Mouse (Mus musculus) kidney, adult 9 months (tissue): ENCODE measurements around the gene Msi2.
A peak's percentile ranks its signal among the peaks of the same experiment; 100 is the strongest.

Source experiments
- DNase-seq: peaks from one replicate; pipeline ENCODE4 v3.0.0; 2022

The Msi2 gene

DNA sequence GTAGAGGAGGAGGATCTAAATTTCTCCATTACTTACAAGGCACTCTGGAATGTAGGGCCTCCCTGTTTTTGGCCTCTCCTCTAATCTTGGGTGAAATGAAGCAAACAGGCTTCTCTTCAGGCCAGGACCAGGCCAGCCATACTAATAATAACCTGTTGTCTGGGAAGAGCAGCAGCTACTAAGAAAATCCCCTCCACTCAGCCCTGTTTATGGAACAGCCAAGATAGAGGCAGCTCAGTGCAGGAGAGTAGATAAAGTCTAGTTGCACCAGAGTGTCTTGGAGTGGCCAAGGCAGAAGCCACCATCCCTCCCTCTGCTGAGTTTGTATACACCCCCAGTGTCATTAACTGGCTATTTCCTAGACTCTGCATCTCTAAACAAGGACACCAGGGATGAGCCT lies 247.7 kb downstream of the Msi2 start:
- DNase-seq = no peak

DNA sequence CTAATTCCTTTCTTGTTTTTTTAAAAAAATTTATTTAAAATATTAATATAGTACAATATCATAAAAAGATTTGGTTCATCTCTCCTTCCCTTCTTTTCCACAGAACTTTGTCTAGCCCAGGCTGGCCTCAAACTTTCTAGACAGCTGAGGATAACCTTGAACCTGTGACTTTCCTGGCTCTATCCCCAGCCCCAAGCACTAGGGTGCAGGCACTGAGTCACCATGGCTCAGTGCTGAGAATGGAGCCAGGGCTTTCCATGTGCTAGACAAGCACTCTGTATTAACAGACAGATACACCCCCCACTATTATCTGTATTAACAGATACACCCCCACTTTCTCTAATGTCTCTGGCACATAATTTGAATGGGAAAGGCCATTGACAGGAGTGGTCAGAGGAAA lies 249.3 kb downstream of the Msi2 start:
- DNase-seq = no peak

DNA sequence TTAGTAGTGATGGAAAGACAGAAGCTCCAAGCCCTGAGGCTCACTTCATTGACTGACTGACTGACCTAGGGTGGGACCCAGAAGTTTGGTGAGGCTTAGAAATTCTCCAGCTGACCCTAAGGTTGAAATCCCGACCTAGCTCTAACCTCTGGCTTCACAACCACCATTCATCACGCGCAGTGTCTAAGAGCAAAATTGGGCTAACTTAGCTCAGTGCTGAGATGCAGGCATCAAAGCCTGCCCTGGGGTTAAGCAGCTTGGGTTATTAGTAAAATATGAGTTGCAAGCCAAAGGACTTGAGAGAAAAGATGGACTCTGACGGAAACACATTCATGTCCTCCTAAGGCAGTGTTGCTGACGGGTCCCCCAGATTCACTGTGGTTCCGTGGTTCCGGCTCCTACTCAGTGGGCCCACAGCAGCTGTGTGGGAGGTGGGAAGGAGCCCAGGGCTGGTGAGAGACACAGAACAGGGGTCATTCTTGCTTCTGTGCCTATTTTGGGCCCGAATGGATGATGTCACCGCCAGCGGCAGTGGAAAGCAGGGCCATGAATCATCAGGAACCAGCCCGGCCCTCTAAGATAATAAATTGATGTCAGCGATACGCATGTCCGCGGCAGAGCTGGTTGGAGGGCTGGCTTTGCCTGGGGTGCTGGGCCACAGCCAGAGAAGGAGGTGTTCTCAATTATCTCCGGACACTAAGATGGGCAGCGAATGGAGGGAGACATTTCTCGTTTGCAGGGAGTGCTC lies 250.6 kb downstream of the Msi2 start:
- DNase-seq = peak; percentile 66

DNA sequence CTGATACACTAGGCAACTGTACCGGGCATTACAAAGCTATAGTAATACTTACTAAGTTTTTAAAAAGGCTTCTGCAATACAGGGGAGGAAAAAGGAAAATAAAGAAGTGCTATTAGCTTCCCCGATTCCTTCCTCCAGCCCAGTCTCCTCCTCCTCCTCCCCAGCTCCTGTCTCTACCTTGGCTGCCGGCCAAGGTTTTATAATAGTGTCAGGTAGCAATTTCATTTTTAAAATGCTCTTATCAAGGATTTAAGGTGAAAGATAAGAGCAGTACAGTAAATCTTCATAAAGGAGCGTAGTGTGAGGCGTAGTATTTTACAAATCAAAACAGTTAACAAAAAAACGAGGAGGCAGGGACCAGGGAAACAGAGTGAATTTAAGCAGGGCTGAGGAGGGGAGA lies 254.4 kb downstream of the Msi2 start:
- DNase-seq = no peak

DNA sequence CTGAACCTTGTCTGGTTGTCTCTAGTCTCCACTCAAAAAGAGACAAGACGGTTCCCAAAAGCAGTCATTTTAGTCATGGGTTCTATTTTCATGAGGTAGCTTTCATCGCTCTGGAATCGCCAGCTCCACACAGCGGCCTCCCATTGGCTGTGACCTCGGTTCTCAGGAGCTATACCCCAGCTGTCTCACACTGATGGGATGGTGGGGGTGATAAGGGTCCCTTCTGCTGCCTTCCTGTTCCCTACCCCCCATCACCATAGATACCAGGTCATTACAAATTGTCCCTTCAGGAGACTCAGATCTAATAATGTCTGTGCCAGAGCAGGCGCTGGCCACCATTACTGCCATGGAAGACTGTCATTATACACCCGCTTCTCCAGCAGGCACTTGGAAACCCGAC lies 255.5 kb downstream of the Msi2 start:
- no peak for DNase-seq

DNA sequence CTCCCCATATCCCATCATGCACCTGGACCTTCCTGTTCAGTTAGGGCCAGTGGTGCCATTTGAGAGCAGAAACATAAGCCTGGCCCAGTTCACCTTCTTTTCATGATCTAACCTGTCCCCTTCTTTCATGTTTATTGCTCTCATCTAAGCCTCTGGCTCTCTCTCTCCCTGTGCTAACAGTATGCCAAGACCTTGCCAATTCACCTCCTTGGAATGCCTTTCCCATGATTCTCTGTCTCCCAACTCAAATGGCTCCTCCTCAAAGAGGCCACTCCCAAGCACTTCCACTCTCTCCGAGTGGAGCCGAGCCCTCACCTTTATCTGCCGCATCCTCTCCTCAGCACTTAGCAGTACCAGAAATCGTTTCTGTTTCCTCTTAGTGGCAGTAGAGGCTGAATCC lies 256.7 kb downstream of the Msi2 start:
- no peak for DNase-seq

DNA sequence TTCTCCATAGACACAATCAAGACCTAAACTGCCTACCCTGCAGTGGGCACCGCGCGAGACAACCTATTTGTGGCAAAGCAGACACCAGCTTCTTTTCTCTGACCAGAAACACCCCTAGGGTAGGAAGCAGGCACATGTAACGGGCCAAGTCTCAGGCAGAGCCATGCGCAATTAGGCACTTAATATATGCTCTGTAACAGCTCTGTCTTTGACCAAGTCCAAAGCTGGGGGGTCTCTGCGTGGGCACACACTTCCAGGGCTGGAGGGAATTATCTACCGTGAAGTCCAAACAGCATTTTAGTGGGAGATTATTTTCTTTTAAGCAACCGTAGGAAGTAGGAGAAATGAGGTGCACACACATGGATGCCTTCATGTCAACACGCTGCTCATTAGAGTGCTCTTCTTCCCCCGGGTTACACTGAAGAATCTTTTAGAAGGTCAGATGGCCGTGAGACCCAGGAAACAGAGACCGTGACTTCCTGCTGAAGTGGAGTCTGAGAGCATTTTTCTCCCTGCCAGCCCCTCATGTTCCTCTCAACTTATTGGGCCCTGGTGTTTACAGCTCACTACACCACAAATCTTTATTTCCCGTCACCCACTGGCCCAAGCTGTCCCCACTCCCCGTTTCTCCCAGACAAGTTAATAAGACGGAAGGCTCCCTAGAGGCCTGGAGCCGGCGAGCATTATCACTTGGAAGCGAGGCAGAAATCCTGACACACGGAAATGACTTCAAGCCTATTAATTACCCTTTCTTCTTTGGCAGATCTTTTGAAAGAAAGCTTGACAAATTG lies 258.2 kb downstream of the Msi2 start:
- peak; percentile 59 for DNase-seq

DNA sequence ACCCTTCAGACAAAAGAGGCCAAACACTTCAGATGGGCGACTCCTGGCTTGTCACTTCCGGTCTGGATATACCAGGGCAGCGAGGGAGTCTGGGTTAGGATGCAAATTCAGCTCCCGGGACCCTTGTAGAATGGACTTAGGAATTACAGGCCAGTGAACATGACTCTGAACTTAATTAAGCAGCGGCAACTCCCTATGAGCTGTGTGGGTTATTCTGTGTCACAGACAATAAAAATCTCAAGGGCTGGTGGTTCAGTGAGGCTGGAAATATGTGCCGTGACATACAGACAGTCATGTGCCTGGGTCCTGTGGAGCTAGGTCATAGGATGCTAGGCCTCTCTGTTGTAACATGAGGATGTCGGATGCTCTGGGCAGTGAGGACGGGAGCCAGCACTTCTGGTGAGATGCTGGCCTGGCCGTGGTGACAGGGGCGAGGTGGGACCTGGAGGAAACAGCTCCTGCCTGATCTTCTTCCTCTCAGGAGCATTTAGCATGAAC lies 261.0 kb downstream of the Msi2 start:
- DNase-seq = no peak

DNA sequence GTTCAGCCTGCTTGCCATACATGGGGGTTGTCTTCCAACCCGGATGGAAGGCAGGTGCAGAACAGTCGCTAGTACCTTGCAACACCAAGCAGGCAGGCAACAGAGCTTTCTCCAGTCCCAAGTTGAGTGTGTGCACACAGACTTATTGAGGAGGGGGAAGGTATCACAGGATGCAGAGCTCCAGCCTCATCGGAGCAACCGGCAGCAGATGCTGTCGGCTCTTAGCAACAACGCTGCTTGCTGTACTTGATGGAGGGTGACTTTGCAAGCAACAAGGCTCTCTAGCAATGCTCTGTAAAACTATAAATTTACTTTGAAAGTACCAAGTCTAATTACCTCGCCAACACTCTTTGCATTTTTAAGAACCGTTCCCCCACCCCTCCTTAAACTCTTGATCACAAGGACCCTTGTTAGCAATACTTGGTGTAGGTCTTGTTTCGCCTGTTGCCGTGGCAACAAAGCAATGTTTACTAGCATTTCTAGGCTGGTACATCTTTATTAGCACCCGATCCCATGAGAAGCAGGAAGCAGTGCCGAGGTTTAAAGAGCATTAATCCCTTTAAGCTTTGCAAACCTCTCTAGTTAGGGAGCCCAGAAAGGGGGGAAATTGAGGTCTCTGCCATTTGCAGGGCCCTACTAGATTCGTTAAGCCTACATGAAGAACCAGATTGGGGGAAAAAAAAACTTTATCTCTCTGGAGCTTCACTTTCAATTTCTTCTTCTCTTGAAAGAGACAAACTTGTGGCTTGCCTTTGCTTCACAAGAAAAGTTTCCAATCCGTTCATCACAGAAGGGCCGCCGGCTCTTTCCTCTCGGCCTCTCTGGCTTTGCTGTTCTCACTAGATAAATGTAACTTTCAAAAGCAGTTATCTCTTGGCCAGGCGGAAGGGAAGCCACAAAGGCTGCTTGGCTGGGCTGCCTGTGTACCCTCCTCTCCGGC lies 263.2 kb downstream of the Msi2 start:
- no peak for DNase-seq

DNA sequence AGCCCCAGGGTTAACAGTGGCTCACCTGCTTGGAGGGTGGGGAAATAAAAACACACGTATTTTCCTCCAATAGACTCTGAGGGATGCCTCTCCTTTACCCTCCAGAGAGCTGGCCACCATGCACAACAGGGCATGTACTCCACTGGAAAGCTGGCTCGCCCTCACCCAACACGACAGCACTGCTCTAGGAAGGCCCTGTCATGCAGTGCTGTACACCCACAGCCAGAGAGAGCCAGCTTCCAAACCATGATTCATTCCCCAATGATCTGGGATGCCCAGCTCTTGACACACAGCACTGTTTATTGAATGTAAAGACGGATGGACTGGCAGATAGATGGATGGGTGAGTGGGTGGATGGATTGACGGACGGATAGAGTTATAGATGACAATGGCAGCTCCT lies 269.1 kb downstream of the Msi2 start:
- no peak for DNase-seq

DNA sequence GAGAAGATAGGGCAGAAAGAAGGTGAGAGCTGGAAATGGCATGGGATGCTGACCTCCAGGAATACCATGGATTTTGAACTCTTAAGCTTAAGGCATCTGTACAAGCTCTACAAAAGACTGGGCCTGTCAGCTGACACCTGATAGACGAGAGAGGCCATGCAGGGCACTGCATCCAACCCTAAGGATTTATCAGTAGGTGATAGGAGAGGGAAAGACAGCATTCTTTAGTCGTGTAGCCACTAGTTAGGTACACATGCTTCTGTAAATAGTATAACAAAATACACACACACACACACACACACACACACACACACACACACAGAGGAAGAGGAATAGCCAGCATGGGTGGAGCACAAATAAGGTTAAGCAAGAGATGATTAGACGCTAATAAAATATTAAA lies 269.7 kb downstream of the Msi2 start:
- no peak for DNase-seq

DNA sequence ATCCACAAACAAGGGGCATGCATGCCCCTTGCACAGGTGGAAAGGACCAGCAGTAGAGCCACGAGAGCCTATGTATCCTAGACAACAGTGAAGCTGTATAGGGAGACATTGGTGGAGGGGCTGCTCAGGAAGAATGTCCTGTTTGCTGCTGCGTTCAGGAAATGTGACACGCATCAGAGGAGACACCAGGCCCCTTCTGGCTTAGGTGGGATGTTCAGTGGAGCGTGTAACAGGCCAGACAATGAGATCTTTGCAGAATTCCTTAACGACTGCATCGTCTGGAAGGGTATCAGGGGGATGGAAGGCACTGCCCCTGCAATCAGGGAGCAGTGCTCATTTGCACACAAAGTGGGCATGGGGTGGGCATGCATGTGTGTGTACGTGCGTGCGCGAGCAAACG lies 271.0 kb downstream of the Msi2 start:
- DNase-seq = no peak

DNA sequence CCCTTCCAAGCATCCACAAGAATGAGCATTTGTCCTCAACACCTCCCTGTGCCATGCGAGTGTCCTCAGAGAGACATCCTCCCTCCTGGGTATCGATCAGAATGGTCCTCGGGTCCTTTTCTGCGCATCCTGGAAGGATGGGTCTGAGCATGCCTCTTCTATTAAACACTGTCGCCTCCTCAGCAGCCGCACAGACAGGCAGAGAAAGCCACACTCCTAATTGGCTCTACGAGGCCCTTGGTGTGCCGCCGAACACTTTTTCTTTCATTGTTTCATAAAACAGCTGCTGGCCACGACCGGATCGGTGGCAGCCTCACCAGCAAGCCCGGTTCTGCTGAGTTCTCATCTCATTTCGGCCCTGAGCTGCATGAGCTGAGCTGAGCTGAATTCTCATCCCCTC lies 274.4 kb downstream of the Msi2 start:
- DNase-seq = no peak

DNA sequence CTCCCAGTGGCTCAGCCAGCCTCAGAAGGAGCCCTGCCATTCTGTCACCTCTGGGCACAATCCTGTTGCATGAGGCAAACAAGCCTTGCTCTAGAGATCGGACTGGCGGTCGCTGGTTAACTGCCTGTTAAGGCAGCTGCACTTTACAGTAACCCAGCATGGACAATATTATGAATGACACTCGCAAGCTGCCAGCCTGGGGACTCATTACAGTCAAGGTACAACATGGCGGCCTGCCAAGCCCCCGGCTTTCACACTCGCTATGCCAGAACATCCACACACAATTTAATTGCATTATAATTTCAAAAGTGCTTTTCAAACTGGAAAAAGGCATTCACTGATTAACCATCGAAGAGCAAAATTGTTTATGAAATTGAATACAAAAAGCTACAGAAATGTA lies 275.0 kb downstream of the Msi2 start:
- no peak for DNase-seq

DNA sequence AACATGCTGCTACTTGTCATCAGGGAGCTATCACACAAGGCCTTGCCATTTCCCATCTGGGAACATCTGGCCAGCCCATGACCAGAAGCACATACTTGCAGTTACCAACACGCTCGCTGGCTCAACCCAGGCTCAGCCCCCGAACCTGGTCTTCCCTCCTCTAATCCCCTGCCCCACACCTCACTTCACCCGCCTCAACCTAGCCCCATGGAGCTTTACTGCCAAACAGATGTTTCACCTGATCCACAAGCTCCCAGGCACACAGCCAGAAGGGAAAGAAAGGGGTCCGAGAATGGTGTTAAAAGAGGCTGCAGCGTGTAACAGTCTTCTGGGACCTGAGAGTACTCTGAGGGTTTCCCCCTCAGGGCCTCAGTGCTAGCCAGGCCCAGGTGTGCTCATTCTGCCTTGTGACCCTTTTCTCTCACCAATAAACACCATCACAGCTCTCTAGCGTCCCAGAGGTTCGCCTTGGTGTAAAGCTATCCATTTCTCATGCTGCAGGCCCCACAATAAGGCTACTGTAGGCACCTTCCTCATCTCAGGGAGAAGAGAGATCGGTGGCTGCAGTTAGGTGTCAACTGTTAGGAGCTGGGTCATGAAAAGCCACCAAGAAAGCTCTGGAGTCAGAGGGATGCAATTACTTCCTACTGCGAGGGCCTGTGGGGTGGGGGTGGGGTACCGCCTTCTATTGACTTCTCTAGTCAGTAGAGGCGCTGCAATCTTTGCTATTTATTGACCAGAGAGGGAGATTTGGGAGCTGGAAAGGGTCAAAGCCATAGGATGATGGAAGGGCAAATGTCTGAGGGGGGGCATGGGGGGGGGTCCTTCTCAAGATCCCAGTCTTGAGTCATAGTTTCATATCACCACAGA lies 276.2 kb downstream of the Msi2 start:
- no peak for DNase-seq

DNA sequence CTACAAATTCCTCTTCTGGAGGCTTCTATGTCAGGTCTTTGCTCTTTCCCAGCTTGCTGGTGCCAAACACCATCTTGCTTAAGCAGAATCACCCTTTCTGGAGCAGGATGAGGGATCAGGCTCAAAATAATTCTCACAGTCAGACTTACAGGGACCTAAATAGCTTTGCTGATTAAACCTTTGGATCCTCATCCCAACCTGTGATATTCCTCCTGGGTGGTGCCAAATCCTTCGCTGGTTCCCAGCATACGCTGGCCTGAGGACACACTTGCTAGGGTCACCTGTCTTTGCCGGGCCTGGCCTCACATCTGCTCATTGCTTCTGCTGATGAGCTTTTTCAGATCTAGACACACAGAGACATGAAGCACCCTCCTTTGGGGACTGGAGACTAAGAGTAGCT lies 279.7 kb downstream of the Msi2 start:
- no peak for DNase-seq

DNA sequence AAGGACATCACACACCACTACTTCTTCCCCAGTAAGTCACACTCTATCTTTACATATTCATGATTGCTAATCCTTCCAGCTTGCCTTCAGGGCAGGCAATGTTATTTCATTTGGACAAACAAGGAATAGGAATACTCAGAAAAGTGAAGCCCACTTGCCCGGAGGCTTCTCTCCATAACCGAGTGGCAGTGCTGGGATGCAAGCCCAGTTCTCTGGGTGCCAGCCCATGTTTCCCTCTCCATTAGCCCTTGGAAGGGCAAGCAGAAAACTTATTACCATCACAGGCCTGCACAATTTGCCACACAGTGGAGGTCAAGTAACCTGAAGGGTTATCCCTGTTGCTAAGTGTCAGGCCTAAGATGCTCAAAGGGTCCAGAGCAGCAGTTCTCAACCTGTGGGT lies 281.7 kb downstream of the Msi2 start:
- DNase-seq = peak; percentile 23

DNA sequence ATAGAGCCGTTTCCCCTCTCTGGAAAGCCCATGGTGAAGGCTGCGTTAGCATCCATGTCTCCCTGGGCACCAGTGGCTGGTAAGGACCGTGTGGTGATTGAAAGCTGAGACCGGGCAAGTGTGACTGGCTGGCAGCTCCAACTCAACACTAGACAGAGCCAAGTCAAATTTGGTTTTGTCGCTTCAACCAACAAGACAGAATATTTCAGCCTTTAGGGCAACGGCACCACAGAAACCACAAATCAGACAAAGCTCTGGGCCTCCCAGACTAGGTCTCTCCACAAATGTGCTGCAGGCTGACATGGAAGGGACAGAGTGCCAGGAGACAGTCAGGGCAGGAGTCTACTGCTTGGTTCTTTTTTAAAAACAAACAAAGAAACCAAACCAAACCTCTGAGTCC lies 282.8 kb downstream of the Msi2 start:
- no peak for DNase-seq

DNA sequence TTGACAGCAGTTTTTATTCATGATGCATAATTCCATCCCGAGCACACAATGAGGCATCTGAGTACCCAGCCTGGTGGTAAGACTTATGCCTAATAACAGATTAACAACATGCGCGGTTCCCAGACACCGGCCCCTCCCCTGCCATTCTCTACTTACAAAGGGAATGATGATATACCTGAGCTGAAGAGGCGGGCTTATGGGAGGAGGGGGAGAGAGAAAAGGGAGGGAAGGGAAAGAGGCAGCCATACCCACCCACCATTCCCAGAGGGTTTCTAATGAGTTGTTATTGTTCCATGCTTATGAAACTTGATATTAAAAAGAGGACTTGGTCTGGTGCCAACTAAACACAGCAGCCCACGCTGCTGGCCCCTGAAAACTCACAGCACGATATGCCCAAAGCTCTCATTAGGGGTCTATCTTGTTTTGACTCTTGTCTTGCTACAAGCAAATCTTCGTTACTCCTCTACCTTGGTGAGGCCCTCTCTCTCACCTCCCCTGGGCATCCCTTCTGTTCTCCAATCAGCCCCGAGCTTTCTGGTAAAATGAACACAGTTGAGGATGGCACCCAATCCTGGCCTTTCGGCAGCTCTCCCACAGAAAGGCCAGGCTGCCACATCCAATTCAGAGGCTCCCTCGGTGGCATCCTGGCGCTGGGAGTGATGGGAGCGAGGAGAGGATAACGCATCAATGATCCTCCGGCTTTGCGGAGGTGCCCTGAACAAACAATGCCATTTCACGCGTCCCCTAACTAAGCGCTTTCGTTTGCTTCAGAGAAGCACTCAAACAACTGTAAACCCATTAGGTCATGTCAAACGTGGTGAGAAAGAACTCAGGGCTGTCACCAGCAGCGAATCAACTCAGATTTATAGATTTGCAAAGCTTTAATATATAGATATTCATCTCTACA lies 286.7 kb downstream of the Msi2 start:
- no peak for DNase-seq

DNA sequence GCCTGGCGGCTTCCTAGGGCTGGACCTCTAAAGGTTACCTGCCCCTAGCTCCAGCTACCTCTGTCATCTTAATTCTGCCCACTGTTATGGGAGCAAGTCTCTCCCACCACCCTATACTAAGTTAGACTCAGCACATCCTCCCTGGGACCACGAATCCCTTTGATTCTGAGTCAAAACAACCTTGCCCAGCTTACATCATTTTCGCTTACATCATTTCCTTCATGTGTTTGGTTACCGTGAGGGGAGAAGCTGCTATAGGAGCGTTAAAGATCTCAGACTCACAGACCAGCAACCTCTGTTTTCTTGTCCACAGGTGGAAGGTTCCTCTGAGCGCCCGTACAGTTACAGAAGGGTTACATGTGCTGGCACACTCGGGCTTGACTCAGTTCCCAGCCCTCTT lies 288.0 kb downstream of the Msi2 start:
- DNase-seq = no peak

DNA sequence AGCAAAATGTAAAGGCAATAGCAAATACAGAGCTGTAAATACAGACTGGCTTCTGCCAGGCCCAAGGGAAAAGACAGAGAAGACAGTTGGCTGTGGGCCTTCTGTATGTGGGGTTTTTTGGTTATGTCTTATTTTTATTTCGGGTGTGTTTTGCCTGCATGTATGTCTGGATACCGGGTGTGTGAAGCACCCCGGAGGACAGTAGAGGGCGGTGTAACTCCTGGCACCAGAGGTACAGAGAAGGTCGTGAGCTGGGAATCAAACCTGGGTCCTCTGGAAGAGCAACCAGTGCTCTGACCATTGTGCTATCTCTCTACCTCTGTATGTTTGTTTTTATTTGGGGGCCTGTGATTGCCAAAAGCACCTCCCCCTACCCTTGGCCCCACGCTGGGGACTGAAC lies 288.6 kb downstream of the Msi2 start:
- no peak for DNase-seq
